Mouse (Mus musculus): Measurements from ENCODE around the gene Gm26602. TPM values are rescaled to one million over a fixed set of nuclear protein-coding genes. Genes with fewer than 3 reads are reported as not detected.
A peak's percentile ranks its signal among the peaks of the same experiment; 100 is the strongest.

Gm26602 gene
- total RNA-seq, 2 experiments from 2014 or later: not detected

GRCm38 (mm10) chr10:79914131-79914947 is 3.7 kb downstream of the Gm26602 start:
- intact Hi-C loops (cut with DNase I): no loop called here

DNA sequence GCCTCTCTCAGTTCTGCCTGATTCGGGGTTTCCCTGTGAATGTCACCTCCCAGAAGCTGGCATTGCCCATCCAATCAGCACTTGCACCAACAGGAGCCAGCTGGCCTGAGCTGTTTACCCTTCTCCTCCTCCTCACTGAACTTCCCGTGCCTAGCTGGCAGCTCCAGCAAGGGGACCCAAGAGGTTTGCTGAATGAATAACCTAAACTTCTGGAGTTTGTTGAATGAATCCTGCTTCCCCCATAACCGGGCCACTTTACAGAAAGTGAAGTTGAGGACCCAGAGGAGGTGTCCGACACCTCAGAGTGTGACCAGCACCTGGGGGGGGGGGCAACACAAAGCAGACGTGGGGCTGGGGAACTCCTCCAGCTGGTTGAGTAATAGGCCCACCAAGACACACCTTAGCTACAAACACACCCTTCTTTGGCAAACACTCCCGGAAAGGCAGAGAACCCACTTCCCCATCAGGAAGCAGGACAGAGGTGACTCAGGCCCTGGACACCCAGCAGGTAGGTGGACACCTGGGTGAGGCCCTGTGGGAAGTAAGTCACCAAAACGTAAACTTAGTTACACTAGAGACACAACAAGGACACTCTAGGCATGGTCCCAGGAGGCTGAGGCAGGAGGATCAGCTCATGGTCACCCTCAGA is 4.4 kb downstream of the Gm26602 start:
- DNase-seq: no peak
- intact Hi-C loops (cut with DNase I): no loop called here

More at GRCm38 (mm10) chr10:79914131-79914947, 3.7 kb downstream of the Gm26602 start:
- no peak for DNase-seq

DNA sequence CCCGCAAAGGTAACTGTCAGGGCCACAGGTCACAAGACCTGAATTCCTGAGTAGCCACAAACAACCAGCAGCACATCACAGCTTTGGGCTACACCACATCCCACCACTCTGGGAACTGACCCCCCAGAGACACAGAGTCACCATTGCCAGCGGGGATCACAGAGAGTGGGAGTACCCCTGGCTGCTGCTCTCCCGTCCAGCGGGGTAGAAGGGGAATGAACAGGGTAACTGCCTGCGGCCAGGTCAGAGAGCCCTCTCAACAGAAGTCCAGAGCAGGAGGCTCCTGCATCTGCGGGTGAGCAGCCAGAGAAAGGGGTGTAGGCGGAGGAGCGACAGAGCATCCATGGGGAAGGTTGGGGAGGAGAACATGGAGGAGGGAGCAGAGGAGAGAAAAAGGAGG is 5.4 kb downstream of the Gm26602 start:
- intact Hi-C loops (cut with DNase I): no loop called here
- DNase-seq: peak in 1 of 2 experiments; percentile 25

GRCm38 (mm10) chr10:79916808-79917531 is 6.3 kb downstream of the Gm26602 start, which contains the start of gene Kiss1r:
TSS of gene Kiss1r (plus strand) at chr10:79916971.
- intact Hi-C loops (cut with DNase I): no loop called here
- peak; percentile 90 to 94 for DNase-seq

DNA sequence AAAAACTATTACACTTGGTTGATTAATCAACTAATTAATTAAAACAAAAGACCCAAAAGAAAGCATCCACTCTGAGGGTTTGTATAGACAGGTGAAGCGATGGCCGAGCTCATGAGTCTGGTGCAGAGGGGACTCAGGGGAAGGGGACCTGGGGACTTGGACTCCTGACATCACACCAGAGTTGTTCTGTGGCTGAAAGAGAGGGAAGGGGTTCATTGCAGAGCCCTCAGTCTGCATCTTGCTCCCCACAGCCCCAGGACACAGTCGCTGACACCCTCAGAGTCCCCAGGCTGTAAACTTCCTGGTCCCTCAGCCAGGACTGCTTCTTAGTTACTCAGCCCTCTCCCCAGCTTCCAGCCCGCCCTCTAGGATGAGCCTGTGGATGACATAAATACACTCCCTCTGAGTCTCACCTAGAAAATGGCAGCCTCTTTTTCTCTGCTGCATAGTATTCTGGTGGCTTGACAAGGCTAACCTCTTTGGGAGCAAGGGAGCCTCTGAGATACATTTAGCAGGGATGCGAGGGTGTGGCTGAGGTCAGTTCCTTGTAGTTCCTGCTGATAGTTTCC is 7.0 kb downstream of the Gm26602 start:
- intact Hi-C loops (cut with DNase I): no loop called here
- DNase-seq: no peak

DNA sequence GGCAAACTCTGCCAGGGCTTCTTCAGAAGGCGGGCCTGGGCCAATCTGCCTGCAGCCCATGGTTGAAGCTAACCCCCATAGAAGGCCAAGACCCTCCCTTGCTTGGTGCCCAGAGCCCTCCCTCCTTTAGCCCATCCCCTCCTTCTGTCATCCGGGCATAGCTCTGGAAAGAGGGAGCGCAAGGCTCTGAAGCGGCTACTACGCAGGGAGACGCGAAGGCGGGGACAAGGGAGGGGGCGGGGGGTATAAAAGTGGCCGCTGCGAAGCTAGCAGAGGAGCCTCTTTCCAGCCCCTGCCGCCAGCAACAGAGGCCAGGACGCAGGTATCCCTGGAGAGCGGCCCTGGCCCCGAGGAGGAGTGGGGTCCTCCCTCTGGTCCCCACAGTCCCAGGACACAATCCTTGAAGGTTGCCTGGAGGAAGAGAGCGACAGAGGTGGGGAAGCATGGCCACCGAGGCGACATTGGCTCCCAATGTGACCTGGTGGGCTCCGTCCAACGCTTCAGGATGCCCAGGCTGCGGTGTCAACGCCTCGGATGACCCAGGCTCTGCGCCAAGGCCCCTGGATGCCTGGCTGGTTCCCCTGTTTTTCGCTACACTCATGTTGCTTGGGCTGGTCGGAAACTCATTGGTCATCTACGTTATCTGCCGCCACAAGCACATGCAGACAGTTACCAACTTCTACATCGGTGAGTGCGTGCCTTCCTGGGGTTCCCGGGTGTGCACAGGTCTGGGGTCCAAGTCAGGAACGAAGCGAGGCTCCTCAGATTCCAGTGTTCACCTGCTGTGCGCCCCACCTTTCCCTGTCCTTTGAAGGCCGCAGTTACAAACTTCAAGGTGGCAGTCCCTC is 7.8 kb downstream of the Gm26602 start:
- intact Hi-C loops (cut with DNase I): no loop called here

DNA sequence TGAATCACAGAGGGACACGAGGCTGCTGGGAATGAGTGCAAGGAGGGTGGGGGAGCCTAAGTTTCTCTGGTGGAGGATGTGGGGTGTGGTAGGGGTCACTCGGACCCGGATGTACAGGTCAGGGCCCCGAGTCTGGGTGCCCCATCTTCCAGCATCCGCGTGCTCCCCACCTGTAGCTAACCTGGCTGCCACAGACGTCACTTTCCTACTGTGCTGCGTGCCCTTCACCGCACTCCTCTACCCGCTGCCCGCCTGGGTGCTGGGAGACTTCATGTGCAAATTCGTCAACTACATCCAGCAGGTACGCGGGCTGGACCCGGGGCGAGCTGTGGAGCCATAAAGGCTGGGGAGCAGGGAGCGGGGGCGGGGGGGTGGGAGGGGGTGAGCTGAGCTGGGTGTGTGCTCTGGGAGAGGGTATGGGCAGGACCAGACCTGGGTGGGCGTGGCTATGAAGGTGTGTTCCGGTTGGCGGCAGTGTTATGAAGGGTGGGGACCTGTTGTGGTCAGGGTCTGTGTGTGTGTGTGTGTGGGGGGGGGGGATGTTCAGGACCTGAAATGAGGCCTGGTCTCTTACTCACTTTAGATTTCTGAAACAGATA is 8.7 kb downstream of the Gm26602 start:
- DNase-seq: no peak
- intact Hi-C loops (cut with DNase I): no loop called here

More for the DNA sequence above, 7.8 kb downstream of the Gm26602 start:
- DNase-seq: peak in 1 of 2 experiments; percentile 37

- intact Hi-C loops (cut with DNase I): no loop called here
- DNase-seq: no peak
Measured at GRCm38 (mm10) chr10:79920056-79920890, 9.6 kb downstream of the Gm26602 start.

DNA sequence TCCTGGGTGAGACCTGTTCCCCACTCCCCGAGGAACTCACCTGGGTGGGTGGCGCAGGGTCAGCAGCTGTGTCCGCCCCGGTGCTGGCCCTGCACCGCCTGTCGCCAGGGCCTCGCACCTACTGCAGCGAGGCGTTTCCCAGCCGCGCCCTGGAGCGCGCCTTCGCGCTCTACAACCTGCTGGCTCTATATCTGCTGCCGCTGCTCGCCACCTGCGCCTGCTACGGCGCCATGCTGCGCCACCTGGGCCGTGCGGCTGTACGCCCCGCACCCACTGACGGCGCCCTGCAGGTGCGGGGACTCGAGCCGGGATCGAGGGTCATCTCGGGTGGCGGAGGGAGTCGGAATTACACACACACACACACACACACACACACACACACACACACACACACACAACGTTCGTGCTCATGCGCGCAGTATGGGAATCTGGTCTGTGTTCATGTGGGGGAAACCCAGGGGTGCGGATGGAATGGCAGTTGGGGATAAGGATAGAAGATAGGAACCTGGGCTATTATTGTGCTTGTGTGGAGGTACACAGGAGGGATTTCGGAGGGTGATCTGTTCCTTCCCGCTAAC is 10.4 kb downstream of the Gm26602 start, which contains the start of gene R3hdm4:
R3hdm4 (minus strand) TSS at position 251 of the 578 bp plus-strand sequence.
- intact Hi-C loops (cut with DNase I): no loop called here
- DNase-seq: no peak

GRCm38 (mm10) chr10:79921572-79921971 is 10.9 kb downstream of the Gm26602 start:
- intact Hi-C loops (cut with DNase I): no loop called here
- DNase-seq: peak in 1 of 2 experiments; percentile 26

- intact Hi-C loops (cut with DNase I): loop anchor here (1.0 kb wide), 3 partner anchors 33 to 90 kb away; no protein-coding TSS in a partner anchor
- DNase-seq: peak; percentile 95 to 97
Measured at GRCm38 (mm10) chr10:79924998-79925784, 14.5 kb downstream of the Gm26602 start.

DNA sequence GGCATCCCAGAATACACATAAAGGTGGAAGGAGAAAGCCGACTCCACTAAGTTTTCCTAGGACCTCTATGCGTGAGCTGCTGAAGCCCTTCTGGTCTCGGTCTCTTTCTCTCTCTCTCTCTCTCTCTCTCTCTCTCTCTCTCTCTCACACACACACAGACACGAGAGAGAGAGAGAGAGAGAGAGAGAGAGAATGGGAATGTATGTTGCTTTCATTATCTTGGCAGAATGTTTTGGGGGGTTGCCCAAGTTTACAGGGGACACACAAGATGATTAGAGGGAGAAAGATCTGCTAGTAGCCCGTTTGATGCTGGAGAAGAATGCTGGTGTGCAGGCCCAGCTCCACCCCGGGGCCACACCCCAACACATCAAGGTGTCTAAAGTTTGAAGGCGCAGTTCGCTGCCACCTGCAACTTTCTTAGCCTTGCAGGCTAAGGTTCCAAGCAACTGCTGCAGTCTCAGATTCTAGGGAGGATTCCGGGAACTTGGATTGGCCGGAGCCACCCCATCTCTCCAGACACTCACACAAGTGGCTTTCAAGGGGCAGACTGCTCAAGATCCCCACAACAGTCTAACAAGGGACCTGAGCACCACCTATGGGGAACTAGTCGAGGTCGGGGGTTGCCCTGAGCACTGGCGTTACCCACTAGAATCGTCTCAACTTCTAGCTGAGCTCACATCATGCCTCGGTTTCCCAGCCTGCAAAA is 15.3 kb downstream of the Gm26602 start:
- DNase-seq: no peak
- intact Hi-C loops (cut with DNase I): loop anchor here (1.0 kb wide), 3 partner anchors 32 to 91 kb away; no protein-coding TSS in a partner anchor

DNA sequence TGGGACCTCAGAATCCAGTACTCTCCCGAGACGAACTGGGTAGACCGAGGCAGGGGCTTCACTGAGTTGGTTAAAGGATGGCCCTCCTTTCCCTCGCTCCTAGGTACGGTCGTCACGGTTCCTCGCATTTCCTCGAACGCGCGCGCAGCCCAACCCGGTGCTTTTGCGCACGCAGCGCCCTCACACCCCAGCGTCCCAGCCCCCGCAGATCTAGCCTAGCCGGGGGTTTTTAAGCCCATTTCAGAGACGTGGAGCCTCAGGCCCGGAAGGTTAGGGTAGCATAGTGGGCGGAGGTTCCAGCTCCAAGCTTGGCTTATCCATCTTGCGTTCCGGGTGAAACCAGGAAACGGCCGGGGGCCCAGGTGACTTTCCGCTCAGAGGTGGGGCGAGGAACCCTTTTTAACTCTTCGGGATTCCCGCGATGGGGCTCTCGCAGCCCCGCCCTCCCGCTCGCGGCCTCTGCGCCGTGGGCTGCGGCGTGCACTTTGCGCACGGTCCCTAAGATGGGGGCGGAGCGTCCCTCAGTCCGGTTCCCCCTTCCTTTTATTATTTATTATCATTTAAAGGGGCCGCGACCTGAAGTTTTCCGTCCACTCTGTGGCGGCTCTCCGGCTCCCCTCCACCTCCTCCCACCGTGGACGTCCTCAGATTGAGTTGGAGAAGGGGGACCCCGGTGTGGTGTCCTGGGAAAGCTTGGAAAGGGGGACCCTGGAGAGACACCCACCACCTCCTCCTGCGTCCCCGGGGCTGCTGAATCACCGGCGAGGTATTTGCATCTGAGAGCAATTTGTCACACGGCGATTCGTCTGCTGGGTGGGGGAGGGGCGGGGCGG is 16.1 kb downstream of the Gm26602 start, which contains the start of gene Arid3a:
Arid3a (plus strand) TSS at position 553 of the 833 bp plus-strand sequence.
- DNase-seq: peak; percentile 89 to 93
- intact Hi-C loops (cut with DNase I): no loop called here

DNA sequence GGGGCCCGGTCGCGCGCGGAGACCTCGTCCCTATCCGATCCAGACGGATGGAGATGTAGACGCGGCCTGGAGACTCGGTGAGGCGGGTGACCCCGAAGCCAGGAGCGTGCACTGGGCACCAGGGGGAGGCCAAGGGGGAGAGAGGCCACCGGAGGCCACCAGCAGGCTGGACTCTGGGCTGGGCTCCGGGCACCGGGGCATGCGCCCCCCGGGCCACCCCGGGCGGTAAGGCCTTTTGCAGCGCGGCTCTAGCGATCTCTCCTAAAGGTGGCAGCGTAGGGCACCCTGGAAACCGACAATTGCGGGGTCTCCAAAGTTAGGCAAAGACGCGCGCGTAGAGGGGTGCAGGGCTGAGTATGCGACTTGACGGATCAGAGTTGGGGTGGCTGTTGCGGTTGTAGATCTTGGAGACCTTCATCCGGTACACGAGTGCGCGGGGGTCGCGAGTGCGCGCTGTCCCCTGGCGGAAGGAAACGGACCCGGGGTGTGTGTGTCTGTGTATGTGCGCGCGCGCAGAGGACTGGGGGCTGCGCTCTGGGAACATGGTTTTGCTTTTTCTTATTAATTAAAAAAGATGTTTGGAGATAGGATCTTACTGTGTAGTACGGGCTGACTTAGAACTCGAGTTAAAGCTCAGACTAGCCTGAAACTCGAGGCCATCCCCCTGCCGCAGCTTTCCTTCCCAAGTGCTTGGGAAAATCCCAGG is 16.8 kb downstream of the Gm26602 start:
- DNase-seq: peak; percentile 55 to 57
- intact Hi-C loops (cut with DNase I): no loop called here
